Mouse (Mus musculus) liver, embryonic 13.5 days (tissue): Measurements from ENCODE around the gene Zswim5. TPM values are rescaled to one million over a fixed set of nuclear protein-coding genes. Genes with fewer than 3 reads are reported as not detected.

Experiments
- ATAC-seq: fragments of 200-750 bp; cut with Nextera tagmentation; 2 replicates; pipeline ENCODE4 v1.8.0; 2017; ENCODE audit warnings: low read depth, mild to moderate bottlenecking, moderate number of reproducible peaks, moderate library complexity
- DNase-seq: peaks from one replicate; pipeline ENCODE4 v3.0.0; 2022
- H3K27ac ChIP-seq: fragments of 300-500 bp; sonication (generic); 2 replicates; pipeline ENCODE4 v1.5.1; 2015; ENCODE audit warnings: moderate library complexity, mild to moderate bottlenecking, inconsistent platforms
- H3K27me3 ChIP-seq: fragments of 300-500 bp; sonication (generic); 2 replicates; pipeline ENCODE4 v1.6.1; 2015; ENCODE audit warnings: mild to moderate bottlenecking, inconsistent platforms
- H3K36me3 ChIP-seq: fragments of 300-500 bp; sonication (generic); 2 replicates; pipeline ENCODE4 v1.6.1; 2015; ENCODE audit warnings: mild to moderate bottlenecking, inconsistent platforms
- H3K4me1 ChIP-seq: fragments of 300-500 bp; sonication (generic); replicated peaks from 2 replicates; pipeline ENCODE4 v1.6.1; 2015; ENCODE audit warnings: inconsistent platforms
- H3K4me2 ChIP-seq: fragments of 300-500 bp; sonication (generic); 2 replicates; pipeline ENCODE4 v1.6.1; 2015; ENCODE audit warnings: inconsistent platforms, mild to moderate bottlenecking, moderate library complexity
- H3K4me3 ChIP-seq: fragments of 300-500 bp; sonication (generic); replicated peaks from 2 replicates; pipeline ENCODE4 v1.5.1; 2015; ENCODE audit warnings: mild to moderate bottlenecking, inconsistent platforms
- H3K9ac ChIP-seq: fragments of 300-500 bp; sonication (generic); 2 replicates; pipeline ENCODE4 v1.6.1; 2015; ENCODE audit warnings: mild to moderate bottlenecking, inconsistent platforms
- H3K9me3 ChIP-seq: fragments of 300-500 bp; sonication (generic); replicated peaks from 2 replicates; pipeline ENCODE4 v1.6.1; 2016; ENCODE audit warnings: inconsistent platforms
- WGBS: fragments of 180-500 bp; shearing (Covaris S2); methylation state at CpG from one replicate; pipeline ENCODE4 v1.1.7; 2015; ENCODE audit not compliant: insufficient replicate concordance; 5-methylcytosine and 5-hydroxymethylcytosine counted together
- polyA plus RNA-seq: library from polyadenylated mRNA; unstranded; fragments of >200 nt; fragmentation: Nextera tagmentation; extraction: Ambion mirVana; gene quantifications from 2 replicates; pipeline ENCODE4 v1.2.1, GENCODE M21; 2015

Gene Zswim5
- polyA plus RNA-seq, 1 experiment from 2014 or later = 0.06 TPM

DNA sequence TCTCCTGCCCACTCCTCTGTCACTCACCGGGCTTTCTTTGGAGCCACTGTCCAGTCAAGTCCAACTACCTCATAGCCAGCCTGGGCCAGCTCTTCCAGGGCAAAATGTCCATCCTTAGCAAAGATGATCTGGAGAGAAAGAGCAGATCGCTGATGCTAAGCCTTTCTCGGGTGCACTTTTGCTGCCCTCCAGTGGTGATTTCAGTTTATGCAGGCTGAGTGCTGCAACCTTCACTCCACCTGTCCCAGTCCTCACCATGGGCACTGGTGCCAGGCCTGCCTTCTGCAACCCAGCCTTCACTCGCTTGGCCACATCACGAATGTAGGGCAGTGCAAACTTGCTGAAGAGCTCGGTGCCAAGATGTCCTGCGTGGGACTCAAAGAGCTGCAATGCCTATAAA is 114.2 kb downstream of the Zswim5 start:
- Histone ChIP-seq H3K4me2 (peak overlapping the region; percentile 87), H3K4me1 (peaks cover 53% of the 10 kb centered on the region), H3K36me3 (peaks cover 51% of the 10 kb centered on the region), H3K4me3 (peak overlapping the region; percentile 90), H3K27ac (peak overlapping the region; percentile 99), H3K9ac (peak overlapping the region; percentile 97), H3K27me3 (no peaks in the 10 kb centered on the region), H3K9me3 (no peaks in the 10 kb centered on the region)
- ATAC-seq (no peak), DNase-seq (peak; percentile 69)
- WGBS = 16% methylated on average over 7 of the region's 7 CpGs

DNA sequence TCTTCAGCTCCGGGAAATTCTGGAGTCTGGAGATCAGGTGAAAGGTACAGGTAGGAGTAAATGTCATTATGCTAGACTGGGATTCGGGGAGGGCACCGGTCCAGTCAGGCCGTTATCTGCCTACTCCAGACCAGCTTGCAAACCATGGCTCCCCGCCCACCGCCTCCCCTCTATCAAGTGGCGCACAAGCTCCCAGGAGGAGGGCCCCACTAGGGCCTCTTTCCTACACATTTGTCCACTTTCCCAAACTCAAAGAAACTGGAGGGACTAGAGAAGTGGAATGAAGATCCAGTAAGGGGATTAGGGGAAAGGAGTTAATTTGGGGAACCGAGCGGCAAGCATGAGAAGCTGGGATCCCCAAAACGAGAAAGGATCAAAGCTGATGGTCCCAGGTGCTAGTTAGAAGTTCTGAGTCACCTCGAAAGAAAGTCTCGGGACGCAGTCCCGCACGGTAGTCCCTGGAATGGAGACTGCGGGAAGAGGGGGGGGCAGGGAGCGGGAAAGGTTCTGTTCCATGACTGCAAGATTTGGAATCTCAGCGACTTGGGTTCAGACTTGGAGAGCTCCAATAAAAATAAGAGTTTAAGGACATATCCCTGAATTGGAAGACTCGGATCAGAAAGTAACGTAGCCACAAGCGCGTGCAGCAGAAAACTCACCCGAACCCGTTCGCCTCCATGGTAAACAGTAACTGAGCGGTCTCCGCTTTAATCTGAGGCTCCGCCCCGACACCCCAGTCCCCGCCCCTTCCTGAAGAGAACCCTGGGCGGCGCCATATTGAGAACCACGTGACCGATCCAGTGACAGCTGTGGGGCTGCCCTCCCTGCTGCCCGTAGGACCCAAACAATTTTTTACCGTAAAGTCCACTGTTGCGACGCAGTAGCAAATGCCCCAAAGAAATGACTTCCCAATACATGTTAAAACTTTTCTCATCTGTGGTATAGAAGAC is 116.8 kb downstream of the Zswim5 start, which contains the start of gene Urod:
Gene Urod, minus strand, starts transcription at position 742 of the 950 bp plus-strand sequence.
- Histone ChIP-seq H3K36me3 (peaks cover 52% of the 10 kb centered on the region), H3K4me2 (peak within 1 kb of the TSS; percentile 92), H3K4me3 (peak within 1 kb of the TSS; percentile 99), H3K4me1 (peaks cover 57% of the 10 kb centered on the region), H3K27ac (peak within 1 kb of the TSS; percentile 99), H3K9ac (peak within 1 kb of the TSS; percentile 97), H3K27me3 (no peaks in the 10 kb centered on the region), H3K9me3 (no peaks in the 10 kb centered on the region)
- peak; percentile 91 for ATAC-seq
- under 1% methylated on average over 38 of the region's 38 CpGs for WGBS
- DNase-seq = peak; percentile 94

DNA sequence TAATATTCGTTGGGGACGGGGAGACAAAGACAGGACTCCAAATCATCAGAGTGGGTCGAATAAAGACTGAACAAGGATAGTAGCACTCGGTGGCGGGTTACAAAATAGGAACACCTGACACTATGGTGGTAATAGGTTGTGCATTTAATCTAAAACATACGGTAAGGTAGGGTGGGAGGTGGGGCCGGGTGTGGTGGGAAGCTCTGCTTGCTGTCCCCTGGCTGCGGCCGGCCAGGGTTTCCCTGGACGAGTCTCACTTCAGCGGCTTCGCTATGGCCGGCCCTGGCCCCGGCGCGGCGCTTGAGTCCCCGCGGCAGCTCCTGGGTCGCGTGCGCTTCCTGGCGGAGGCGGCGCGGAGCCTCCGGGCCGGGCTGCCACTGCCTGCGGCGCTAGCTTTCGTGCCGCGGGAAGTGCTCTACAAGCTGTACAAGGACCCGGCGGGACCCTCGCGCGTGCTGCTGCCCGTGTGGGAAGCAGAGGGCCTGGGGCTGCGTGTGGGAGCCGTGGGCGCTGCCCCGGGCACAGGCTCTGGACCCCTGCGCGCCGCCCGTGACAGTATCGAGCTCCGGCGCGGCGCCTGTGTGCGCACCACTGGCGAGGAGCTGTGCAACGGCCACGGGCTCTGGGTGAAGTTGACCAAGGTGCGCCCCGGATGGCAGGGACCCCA is 118.1 kb downstream of the Zswim5 start, which contains the start of gene Hectd3:
Gene Hectd3, plus strand, starts transcription at position 187 of the 667 bp plus-strand sequence.
- ATAC-seq = peak; percentile 64
- WGBS = under 1% methylated on average over 57 of the region's 58 CpGs
- peaks cover 53% of the 10 kb centered on the region for H3K36me3 ChIP-seq

DNA sequence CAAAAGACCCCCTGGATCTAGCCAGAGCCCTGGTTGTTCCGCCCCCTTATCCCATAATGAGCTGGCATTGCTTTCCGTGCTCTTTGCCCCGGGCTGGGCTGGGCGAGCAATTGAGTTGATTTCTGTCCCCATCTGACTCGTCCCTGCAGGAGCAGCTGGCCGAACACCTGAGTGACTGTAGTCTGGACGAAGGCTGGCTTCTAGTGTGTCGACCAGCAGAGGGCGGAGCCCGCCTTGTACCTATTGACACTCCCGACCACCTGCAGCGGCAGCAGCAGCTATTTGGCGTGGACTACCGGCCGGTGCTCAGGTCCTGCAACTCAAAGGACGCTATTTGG is 118.6 kb downstream of the Zswim5 start:
- Histone ChIP-seq H3K36me3 (peaks cover 53% of the 10 kb centered on the region), H3K27me3 (no peaks in the 10 kb centered on the region), H3K4me1 (peaks cover 50% of the 10 kb centered on the region), H3K4me3 (peak overlapping the region; percentile 99), H3K4me2 (peak overlapping the region; percentile 92), H3K9me3 (no peaks in the 10 kb centered on the region), H3K9ac (peak overlapping the region; percentile 96), H3K27ac (peak overlapping the region; percentile 89)
- DNase-seq (peak; percentile 53), ATAC-seq (no peak)
- WGBS = under 1% methylated on average over 16 of the region's 16 CpGs

More for the DNA sequence above, 118.1 kb downstream of the Zswim5 start, which contains the start of gene Hectd3:
- Histone ChIP-seq H3K27me3 (no peaks in the 10 kb centered on the region), H3K4me3 (peak within 1 kb of the TSS; percentile 99), H3K9ac (peak within 1 kb of the TSS; percentile 97), H3K27ac (peak within 1 kb of the TSS; percentile 99), H3K4me1 (peaks cover 55% of the 10 kb centered on the region), H3K4me2 (peak within 1 kb of the TSS; percentile 92), H3K9me3 (no peaks in the 10 kb centered on the region)
- peak; percentile 68 for DNase-seq

DNA sequence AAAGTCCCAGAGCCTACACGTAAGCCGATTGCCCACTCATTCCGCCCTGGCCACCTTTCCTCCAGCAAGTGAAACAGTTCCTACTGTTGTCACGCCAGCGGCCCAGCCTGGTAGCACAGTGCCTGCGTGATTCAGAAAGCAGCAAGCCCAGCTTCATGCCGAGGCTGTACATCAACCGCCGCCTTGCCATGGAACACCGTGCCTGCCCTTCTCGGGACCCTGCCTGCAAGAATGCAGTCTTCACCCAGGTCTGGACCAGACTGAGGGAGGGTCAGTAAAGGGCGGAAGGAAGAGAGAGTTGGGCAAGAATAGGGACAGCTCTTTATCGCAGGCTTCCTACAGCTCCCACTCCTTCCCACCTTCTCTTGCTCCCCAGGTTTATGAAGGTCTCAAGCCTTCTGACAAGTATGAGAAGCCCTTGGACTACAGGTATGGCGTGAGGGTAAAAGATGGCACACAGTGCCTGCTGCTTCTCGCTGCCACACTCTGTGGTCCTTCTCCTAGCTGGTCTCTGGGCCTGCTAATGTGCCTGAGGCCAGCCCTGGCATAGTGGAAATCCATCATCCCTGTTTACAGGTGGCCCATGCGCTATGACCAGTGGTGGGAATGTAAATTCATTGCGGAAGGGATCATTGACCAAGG is 122.5 kb downstream of the Zswim5 start:
- H3K27me3 ChIP-seq = no peaks in the 10 kb centered on the region
- ATAC-seq = no peak
- 88% methylated on average over 17 of the region's 17 CpGs for WGBS
- DNase-seq = no peak
- H3K4me1 ChIP-seq = peaks cover 30% of the 10 kb centered on the region
- H3K27ac ChIP-seq = no peak overlapping the region
- no peaks in the 10 kb centered on the region for H3K9me3 ChIP-seq
- H3K4me2 ChIP-seq = no peak overlapping the region
- no peak overlapping the region for H3K9ac ChIP-seq
- H3K4me3 ChIP-seq = no peak overlapping the region
- peaks cover 63% of the 10 kb centered on the region for H3K36me3 ChIP-seq

DNA sequence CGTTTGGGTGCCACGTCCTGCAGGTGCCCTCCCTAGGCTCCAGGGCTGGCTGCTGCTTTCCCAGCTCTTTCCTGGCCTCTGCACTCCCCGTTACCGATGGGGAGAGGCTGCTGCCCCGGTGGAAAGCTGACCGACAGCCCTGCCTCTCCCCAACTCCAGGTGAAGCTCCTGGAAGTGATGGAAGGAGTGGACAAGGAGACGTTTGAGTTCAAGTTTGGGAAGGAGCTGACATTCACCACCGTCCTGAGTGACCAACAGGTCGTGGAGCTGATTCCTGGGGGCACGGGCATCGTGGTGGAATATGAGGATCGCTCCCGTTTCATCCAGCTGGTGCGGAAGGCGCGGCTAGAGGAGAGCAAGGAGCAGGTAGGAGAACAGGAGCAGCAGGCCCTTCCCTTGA is 124.8 kb downstream of the Zswim5 start:
- Histone ChIP-seq H3K4me2 (no peak overlapping the region), H3K27ac (no peak overlapping the region), H3K4me3 (no peak overlapping the region), H3K4me1 (peaks cover 11% of the 10 kb centered on the region), H3K36me3 (peaks cover 63% of the 10 kb centered on the region), H3K27me3 (no peaks in the 10 kb centered on the region), H3K9me3 (no peaks in the 10 kb centered on the region), H3K9ac (no peak overlapping the region)
- 80% methylated on average over 16 of the region's 16 CpGs for WGBS
- no peak for ATAC-seq
- no peak for DNase-seq

DNA sequence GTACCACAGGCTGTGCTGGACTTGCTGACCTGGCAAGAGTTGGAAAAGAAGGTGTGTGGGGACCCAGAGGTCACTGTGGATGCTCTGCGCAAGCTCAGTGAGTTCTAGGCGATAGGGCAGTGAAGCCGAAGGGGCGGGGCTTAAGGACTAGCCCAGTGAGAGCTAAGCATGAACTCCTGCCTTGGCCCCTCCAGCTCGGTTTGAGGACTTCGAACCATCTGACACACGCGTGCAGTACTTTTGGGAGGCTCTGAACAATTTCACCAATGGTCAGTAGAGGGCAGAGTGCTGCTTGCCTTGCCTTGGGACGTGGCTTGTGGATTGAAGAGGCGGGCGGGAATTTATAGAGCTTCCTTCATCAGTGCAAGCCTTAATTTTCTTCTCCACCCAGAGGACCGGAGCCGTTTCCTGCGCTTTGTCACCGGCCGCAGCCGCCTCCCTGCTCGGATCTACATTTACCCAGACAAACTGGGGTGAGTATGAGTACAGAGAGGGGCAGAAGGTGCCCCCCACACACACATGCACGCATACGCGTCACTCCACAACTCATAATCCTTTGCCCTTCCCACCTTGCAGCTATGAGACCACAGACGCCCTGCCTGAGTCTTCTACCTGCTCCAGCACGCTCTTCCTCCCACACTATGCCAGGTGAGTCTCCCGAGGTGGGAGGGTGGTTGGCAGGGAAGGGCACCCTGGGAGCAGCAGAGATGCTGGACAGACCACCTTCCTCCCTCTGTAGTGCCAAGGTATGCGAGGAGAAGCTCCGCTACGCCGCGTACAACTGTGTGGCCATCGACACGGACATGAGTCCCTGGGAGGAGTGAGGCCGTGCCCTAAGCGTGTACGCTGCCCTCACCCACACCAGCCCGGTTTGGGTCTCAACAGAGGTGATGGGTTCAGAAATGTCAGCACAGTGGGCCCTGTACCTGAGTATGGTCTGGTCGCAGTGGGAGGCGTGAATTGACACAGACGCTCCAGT is 125.7 kb downstream of the Zswim5 start:
- DNase-seq (peak; percentile 45), ATAC-seq (peak; percentile 57)
- H3K27me3 ChIP-seq = no peaks in the 10 kb centered on the region
- WGBS = 61% methylated on average over 38 of the region's 38 CpGs
- H3K27ac ChIP-seq = no peak overlapping the region
- H3K9me3 ChIP-seq = no peaks in the 10 kb centered on the region
- peaks cover 7% of the 10 kb centered on the region for H3K4me1 ChIP-seq
- no peak overlapping the region for H3K4me3 ChIP-seq
- H3K36me3 ChIP-seq = peaks cover 63% of the 10 kb centered on the region
- no peak overlapping the region for H3K4me2 ChIP-seq
- H3K9ac ChIP-seq = no peak overlapping the region

DNA sequence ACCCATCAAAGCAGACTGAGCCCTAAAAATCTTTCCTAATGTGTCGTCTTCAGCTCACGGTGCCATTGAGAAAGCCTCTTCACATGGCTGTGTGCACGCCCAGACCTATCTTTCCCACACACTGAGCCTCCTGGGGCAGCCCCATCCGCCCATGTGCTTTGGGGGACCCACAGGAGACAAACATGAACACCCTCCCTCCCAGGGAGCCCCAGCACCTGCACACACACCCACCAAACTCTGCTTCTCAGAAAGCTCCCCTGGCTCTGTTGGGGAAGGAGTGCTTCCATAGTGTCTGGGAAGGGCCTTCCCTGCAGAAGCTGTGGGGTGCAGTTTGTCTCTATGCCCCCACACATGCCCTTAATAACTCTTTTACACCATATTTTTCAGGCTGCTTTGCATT is 127.5 kb downstream of the Zswim5 start:
- Histone ChIP-seq H3K36me3 (peaks cover 46% of the 10 kb centered on the region), H3K4me2 (no peak overlapping the region), H3K9ac (no peak overlapping the region), H3K27ac (no peak overlapping the region), H3K9me3 (no peaks in the 10 kb centered on the region), H3K27me3 (no peaks in the 10 kb centered on the region), H3K4me1 (peaks cover 7% of the 10 kb centered on the region), H3K4me3 (no peak overlapping the region)
- DNase-seq (no peak), ATAC-seq (no peak)
- WGBS = 65% methylated on average over 4 of the region's 4 CpGs

DNA sequence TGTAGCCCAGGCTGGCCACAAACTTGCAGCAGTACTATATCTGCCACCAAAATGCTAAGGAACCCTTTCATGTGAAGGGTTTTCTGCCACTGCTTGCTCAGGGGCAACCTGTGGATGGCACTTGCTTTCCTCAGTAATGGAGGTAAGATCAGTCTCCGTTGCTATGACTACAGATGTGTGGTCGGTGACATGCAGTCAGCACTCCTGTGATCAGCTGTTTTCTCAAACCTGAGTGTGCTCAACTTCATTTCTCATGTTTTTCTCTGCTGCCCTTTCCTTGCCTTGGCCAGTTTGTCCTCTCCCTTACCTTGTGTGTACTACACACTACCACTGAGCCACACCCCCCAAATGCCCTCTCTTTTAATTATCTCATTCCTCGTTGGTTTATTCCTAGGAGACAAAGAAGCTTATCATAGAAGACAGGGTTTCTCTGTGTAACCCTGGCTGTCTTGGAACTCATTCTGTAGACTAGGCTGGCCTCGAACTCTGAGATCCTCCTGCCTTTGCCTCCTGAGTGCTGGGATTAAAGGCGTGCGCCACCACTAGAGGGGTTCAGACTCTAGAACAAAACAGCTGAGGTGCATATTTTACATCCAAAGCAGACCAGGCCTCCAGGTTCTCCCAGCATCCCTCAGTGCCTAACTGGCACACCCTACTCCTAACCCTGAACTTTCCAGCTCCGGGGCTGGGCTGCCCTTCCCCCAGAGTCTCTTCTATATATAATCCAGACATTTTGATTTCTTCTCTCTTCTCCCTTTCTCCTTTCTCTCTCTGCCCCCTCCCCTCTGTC is 128.6 kb downstream of the Zswim5 start:
- DNase-seq = no peak
- H3K4me1 ChIP-seq = peaks cover 7% of the 10 kb centered on the region
- H3K4me2 ChIP-seq = no peak overlapping the region
- no peaks in the 10 kb centered on the region for H3K27me3 ChIP-seq
- peaks cover 35% of the 10 kb centered on the region for H3K36me3 ChIP-seq
- no peaks in the 10 kb centered on the region for H3K9me3 ChIP-seq
- H3K27ac ChIP-seq = no peak overlapping the region
- H3K4me3 ChIP-seq = no peak overlapping the region
- ATAC-seq = no peak
- 67% methylated on average over 7 of the region's 7 CpGs for WGBS
- no peak overlapping the region for H3K9ac ChIP-seq

DNA sequence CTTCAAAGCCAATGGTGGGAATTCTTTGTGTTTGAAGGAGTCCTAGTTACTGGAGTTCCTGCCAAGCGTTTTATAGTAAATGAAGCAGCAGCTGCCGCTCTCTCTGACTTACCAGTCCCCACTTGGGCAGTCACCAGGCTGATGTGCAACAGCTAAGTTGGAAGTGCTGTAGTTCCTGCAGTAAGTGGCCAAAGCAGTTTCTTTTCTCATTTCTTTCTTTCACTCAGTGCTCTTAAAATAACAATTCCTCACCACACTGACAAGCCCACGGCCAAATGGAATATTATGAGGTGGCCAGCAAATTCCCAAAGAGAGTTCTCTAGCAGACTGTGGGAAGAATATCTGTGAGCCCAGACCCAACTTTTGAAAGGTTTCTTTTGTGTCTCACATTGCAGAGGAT is 129.9 kb downstream of the Zswim5 start:
- DNase-seq = no peak
- no peak overlapping the region for H3K27ac ChIP-seq
- no peak for ATAC-seq
- peaks cover 22% of the 10 kb centered on the region for H3K36me3 ChIP-seq
- no peak overlapping the region for H3K4me2 ChIP-seq
- WGBS = 76% methylated on average over 3 of the region's 3 CpGs
- peaks cover 7% of the 10 kb centered on the region for H3K4me1 ChIP-seq
- no peaks in the 10 kb centered on the region for H3K9me3 ChIP-seq
- no peaks in the 10 kb centered on the region for H3K27me3 ChIP-seq
- H3K9ac ChIP-seq = no peak overlapping the region
- no peak overlapping the region for H3K4me3 ChIP-seq
